Mouse (Mus musculus) stomach, postnatal 0 days (tissue): Measurements from ENCODE around the gene Ctdspl.

Experiments used
- CTCF ChIP-seq: IDR thresholded peaks from 2 replicates; pipeline ENCODE4 v1.5.1; 2016; ENCODE audit warnings: antibody characterized with exemption, low read depth, mild to moderate bottlenecking, moderate library complexity
- EP300 ChIP-seq: optimal IDR thresholded peaks from 2 replicates; pipeline ENCODE3; 2016; ENCODE audit warnings: antibody characterized with exemption

DNA sequence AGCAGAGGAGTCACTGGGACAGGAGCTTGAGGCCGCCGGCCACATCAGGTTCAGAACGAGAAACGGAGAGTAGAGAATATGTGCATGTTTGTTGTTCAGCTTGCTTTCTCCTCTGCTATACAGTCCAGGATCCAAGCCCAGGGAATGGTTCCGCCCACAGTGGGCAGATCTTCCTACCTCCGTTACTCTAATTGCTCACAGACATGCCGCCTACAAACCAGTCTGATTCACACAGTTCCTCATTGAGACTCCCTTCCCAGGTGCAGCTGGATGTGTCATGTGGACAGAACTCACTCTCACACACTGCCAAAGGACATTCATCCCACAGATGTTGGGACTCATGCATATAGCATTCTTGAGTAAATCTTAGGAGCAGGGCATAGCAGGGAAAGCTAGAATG, 51.2 kb downstream of the Ctdspl start:
- no peak for TF ChIP-seq CTCF
- no peak for TF ChIP-seq EP300
